Mouse (Mus musculus) MEL (cell line): ENCODE measurements around the gene Plekho1.

Experiments
- CTCF ChIP-seq, 3 experiments: IDR thresholded peaks in 2 of 3; conservative IDR thresholded peaks in 1 of 3; 2 replicates each; pipeline ENCODE4 v1.5.1; 2011 to 2012; ENCODE audit warnings: low read length in 3 of 3, low read depth in 2 of 3, mild to moderate bottlenecking in 2 of 3, improper control_type of control experiment in 1 of 3, inconsistent platforms in 1 of 3, mixed read lengths in 1 of 3, moderate library complexity in 1 of 3; ENCODE audit not compliant: control insufficient read depth in 1 of 3, insufficient read depth in 1 of 3, poor library complexity in 1 of 3, severe bottlenecking in 1 of 3
- GABPA ChIP-seq: IDR thresholded peaks from 2 replicates; pipeline ENCODE4 v1.6.1; 2012; ENCODE audit warnings: low read depth, mild to moderate bottlenecking, inconsistent platforms, low read length, improper control_type of control experiment, moderate library complexity
- GATA1 ChIP-seq: IDR thresholded peaks from 2 replicates; pipeline ENCODE4 v1.6.1; 2011; ENCODE audit warnings: low read depth, low read length, improper control_type of control experiment
- MAX ChIP-seq: IDR thresholded peaks from 2 replicates; pipeline ENCODE4 v1.6.1; 2011; ENCODE audit warnings: low read length, improper control_type of control experiment
- MAZ ChIP-seq: IDR thresholded peaks from 2 replicates; pipeline ENCODE4 v1.6.1; 2012; ENCODE audit warnings: low read depth, mild to moderate bottlenecking, inconsistent platforms, low read length, improper control_type of control experiment
- MEF2A ChIP-seq: IDR thresholded peaks from 2 replicates; pipeline ENCODE4 v1.6.1; 2014; ENCODE audit warnings: low read depth, mild to moderate bottlenecking, inconsistent platforms, low read length, improper control_type of control experiment; ENCODE audit not compliant: poor library complexity, insufficient replicate concordance, severe bottlenecking; ENCODE audit errors: extremely low read depth
- MYC ChIP-seq: IDR thresholded peaks from 2 replicates; pipeline ENCODE4 v1.6.1; 2011; ENCODE audit warnings: low read depth, mild to moderate bottlenecking, low read length, improper control_type of control experiment, moderate library complexity
- POLR2AphosphoS2 ChIP-seq: IDR thresholded peaks from 2 replicates; pipeline ENCODE4 v1.6.1; 2011; ENCODE audit warnings: low read length, improper control_type of control experiment
- TAL1 ChIP-seq: IDR thresholded peaks from 2 replicates; pipeline ENCODE4 v1.6.1; 2012; ENCODE audit warnings: mild to moderate bottlenecking, inconsistent platforms, low read length, moderate library complexity, mixed read lengths
- TBP ChIP-seq: IDR thresholded peaks from 2 replicates; pipeline ENCODE4 v1.8.0; 2011; ENCODE audit warnings: low read depth, low read length, improper control_type of control experiment
- USF1 ChIP-seq: IDR thresholded peaks from 2 replicates; pipeline ENCODE4 v1.6.1; 2014; ENCODE audit warnings: low read depth, mild to moderate bottlenecking, inconsistent platforms, low read length, improper control_type of control experiment, moderate library complexity
- ZKSCAN1 ChIP-seq: IDR thresholded peaks from 2 replicates; pipeline ENCODE4 v1.6.1; 2012; ENCODE audit warnings: low read depth, mild to moderate bottlenecking, inconsistent platforms, low read length, improper control_type of control experiment, moderate library complexity
- ZMIZ1 ChIP-seq: IDR thresholded peaks from 2 replicates; pipeline ENCODE4 v1.6.1; 2012; ENCODE audit warnings: low read depth, mild to moderate bottlenecking, inconsistent platforms, low read length, improper control_type of control experiment, moderate library complexity

DNA sequence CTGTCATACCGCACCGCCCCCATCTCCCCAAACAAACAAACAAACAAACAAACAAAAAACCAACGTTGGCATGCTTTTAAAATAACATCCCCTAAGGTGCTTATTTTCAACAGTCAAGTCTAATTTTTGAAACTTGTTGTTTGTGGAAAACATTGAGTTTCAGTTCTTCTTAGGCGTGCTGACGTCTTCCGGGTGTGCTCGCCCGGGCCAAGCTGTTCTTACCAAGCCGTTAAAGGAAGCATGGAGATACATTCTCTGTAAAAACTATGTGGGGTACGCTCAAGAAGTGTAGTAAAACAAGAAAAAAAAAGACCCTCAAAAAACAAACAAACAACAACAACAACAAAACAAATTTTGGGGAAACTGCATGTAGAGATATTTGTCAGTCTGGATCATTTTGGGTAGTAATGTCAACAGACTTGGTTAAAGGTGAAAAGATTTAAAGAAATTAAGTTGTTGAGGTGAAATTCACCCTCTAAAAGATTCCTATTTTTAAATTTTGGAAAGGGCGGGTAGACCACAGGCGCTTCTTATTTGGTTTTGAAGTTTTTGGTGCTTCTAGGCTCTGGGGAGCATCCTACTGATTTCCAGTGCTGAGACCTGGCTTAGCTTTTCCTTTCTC lies 23.4 kb downstream of the Plekho1 start:
- no peak for TF ChIP-seq ZKSCAN1
- TF ChIP-seq CTCF (IDR thresholded peaks at IDR 0.05 in 2 of 3, conservative IDR thresholded peaks at IDR 0.05 in 1 of 3; ENCODE audit: control insufficient read depth in 1 of 3, insufficient read depth in 1 of 3, low read depth in 2 of 3, low read length in 3 of 3, poor library complexity in 1 of 3, severe bottlenecking in 1 of 3) = no peak
- TF ChIP-seq TBP = no peak
- no peak for TF ChIP-seq MEF2A
- no peak for TF ChIP-seq POLR2AphosphoS2
- no peak for TF ChIP-seq TAL1
- TF ChIP-seq MYC = no peak
- no peak for TF ChIP-seq GABPA
- TF ChIP-seq MAZ = no peak
- TF ChIP-seq GATA1 = no peak
- TF ChIP-seq USF1 = no peak
- no peak for TF ChIP-seq MAX
- TF ChIP-seq ZMIZ1 = no peak
